8 mouse cellular contexts compared by ENCODE assay signal in genomic region chr9:122572060-122572835, GRCm38 (mm10).
DNase-seq lines count a peak whose midpoint lies in the region; ATAC-seq and TF ChIP-seq lines count a peak whose summit lies in the region.

No protein-coding gene starts in this region.

- no peak for TF ChIP-seq POLR2A in thymus, adult 2 months (IDR thresholded peaks at IDR 0.05; ENCODE audit: control insufficient read depth, extremely low read depth, insufficient read depth, low read length, poor library complexity)

- 2% methylated on average over 68 of the region's 68 CpGs for WGBS in thymus, adult 2 months
- WGBS in embryonic facial prominence, embryonic 11.5 days: under 1% methylated on average over 63 of the region's 68 CpGs
- WGBS in heart, embryonic 15.5 days: under 1% methylated on average over 68 of the region's 68 CpGs
- under 1% methylated on average over 68 of the region's 68 CpGs for WGBS in liver, embryonic 15.5 days (ENCODE audit: insufficient replicate concordance)

- no peaks in the 10 kb centered on the region for H3K4me1 ChIP-seq in thymus, adult 2 months (replicated peaks; ENCODE audit: control insufficient read depth, insufficient read depth, low read length)
- H3K4me1 ChIP-seq in embryonic facial prominence, embryonic 11.5 days (ENCODE audit: control insufficient read depth, insufficient read depth, low read length): no peaks in the 10 kb centered on the region; the same call in 1 of the 2 replicates
- peaks cover 38% of the 10 kb centered on the region for H3K4me1 ChIP-seq in heart, embryonic 15.5 days (replicated peaks)
- 0 out of 2 replicates have a peak, but pooled peaks cover 5% of the 10 kb centered on the region for H3K4me1 ChIP-seq in liver, embryonic 15.5 days (replicated peaks)

- ATAC-seq in embryonic facial prominence, embryonic 11.5 days (replicated peaks; ENCODE audit: insufficient number of reproducible peaks, low FRiP score, low TSS enrichment, low read depth): peak; percentile 87
- ATAC-seq in heart, embryonic 15.5 days (replicated peaks; ENCODE audit: insufficient number of reproducible peaks, insufficient read depth, low FRiP score, low read depth): peak; percentile 81
- ATAC-seq in liver, embryonic 15.5 days (ENCODE audit: insufficient read depth): 0 out of 2 replicates have a peak, but pooled peaks have one; percentile 9

- H3K9me3 ChIP-seq in embryonic facial prominence, embryonic 11.5 days (replicated peaks; ENCODE audit: control insufficient read depth, low read length): no peaks in the 10 kb centered on the region
- H3K9me3 ChIP-seq in heart, embryonic 15.5 days (replicated peaks): no peaks in the 10 kb centered on the region
- no peaks in the 10 kb centered on the region for H3K9me3 ChIP-seq in liver, embryonic 15.5 days (replicated peaks)

- peak overlapping the region; percentile 94 for H3K4me2 ChIP-seq in embryonic facial prominence, embryonic 11.5 days (ENCODE audit: low read depth, low read length)
- peak overlapping the region; percentile 97 for H3K4me2 ChIP-seq in heart, embryonic 15.5 days
- peak overlapping the region; percentile 58 for H3K4me2 ChIP-seq in liver, embryonic 15.5 days

- peaks cover 26% of the 10 kb centered on the region for H3K27me3 ChIP-seq in thymus, adult 2 months (ENCODE audit: control insufficient read depth, insufficient read depth, low read length)
- H3K27me3 ChIP-seq in embryonic facial prominence, embryonic 11.5 days (ENCODE audit: control insufficient read depth, insufficient read depth, low read length): peaks cover 57% of the 10 kb centered on the region
- H3K27me3 ChIP-seq in heart, embryonic 15.5 days: peaks cover 98% of the 10 kb centered on the region
- H3K27me3 ChIP-seq in liver, embryonic 15.5 days: peaks cover 91% of the 10 kb centered on the region

- no peaks in the 10 kb centered on the region for H3K36me3 ChIP-seq in thymus, adult 2 months (ENCODE audit: control insufficient read depth, insufficient read depth, low read length)
- no peaks in the 10 kb centered on the region for H3K36me3 ChIP-seq in embryonic facial prominence, embryonic 11.5 days (replicated peaks; ENCODE audit: control insufficient read depth, insufficient read depth, low read depth, low read length)
- no peaks in the 10 kb centered on the region for H3K36me3 ChIP-seq in heart, embryonic 15.5 days
- no peaks in the 10 kb centered on the region for H3K36me3 ChIP-seq in liver, embryonic 15.5 days (replicated peaks)

- TF ChIP-seq CTCF in thymus, adult 2 months (IDR thresholded peaks at IDR 0.05; ENCODE audit: borderline replicate concordance, control insufficient read depth, extremely low read depth, insufficient read depth, low read length, poor library complexity): no peak

- H3K4me3 ChIP-seq in thymus, adult 2 months (ENCODE audit: control insufficient read depth, insufficient read depth, low read length): peak overlapping the region; percentile 4; the same call in 1 of the 2 replicates
- peak overlapping the region; percentile 62 for H3K4me3 ChIP-seq in embryonic facial prominence, embryonic 11.5 days (ENCODE audit: low read depth, low read length)
- H3K4me3 ChIP-seq in heart, embryonic 15.5 days: peak overlapping the region; percentile 60
- peak overlapping the region; percentile 33 for H3K4me3 ChIP-seq in liver, embryonic 15.5 days (replicated peaks)

- H3K27ac ChIP-seq in thymus, adult 2 months (ENCODE audit: control insufficient read depth, insufficient read depth, low read length): no peak overlapping the region
- H3K27ac ChIP-seq in embryonic facial prominence, embryonic 11.5 days (replicated peaks; ENCODE audit: low read depth, low read length): no peak overlapping the region
- H3K27ac ChIP-seq in heart, embryonic 15.5 days: no peak overlapping the region
- H3K27ac ChIP-seq in liver, embryonic 15.5 days (replicated peaks): no peak overlapping the region

- H3K9ac ChIP-seq in embryonic facial prominence, embryonic 11.5 days (replicated peaks; ENCODE audit: low read length): peak overlapping the region; percentile 58
- H3K9ac ChIP-seq in heart, embryonic 15.5 days: peak overlapping the region; percentile 46
- H3K9ac ChIP-seq in liver, embryonic 15.5 days: no peak overlapping the region

- peak; percentile 18 for DNase-seq in thymus, adult 2 months
- DNase-seq in thymus, postnatal 0 days (ENCODE audit: low spot score): no peak
- peak; percentile 82 for DNase-seq in embryonic facial prominence, embryonic 11.5 days (ENCODE audit: low spot score)
- peak; percentile 96 to 97 for DNase-seq in layer of hippocampus, adult 18-20 months (ENCODE audit: low spot score in 2 of 2)
- DNase-seq in retina, adult 2 months (ENCODE audit: low read depth, low spot score): peak; percentile 15
- DNase-seq in spleen, adult 18-20 months: no peak

Comparison
In these comparisons a context has a peak if more than half of its experiments do, and no peak if none do; other contexts are left out.
1. DNase-seq: peak in thymus, adult 2 months (single experiment), embryonic facial prominence, embryonic 11.5 days (single experiment), layer of hippocampus, adult 18-20 months (2 of 2) and retina, adult 2 months (single experiment); none in thymus, postnatal 0 days (single experiment) and spleen, adult 18-20 months (0 of 2).
2. H3K4me3 ChIP-seq: peak in every context shown above with its lines; median percentile 62 in embryonic facial prominence, embryonic 11.5 days; 60 in heart, embryonic 15.5 days; 33 in liver, embryonic 15.5 days; 4 in thymus, adult 2 months.
3. ATAC-seq: peak in every context shown above with its lines; median percentile 87 in embryonic facial prominence, embryonic 11.5 days; 81 in heart, embryonic 15.5 days; 9 in liver, embryonic 15.5 days.
4. Peak in every context shown above with its lines, with median percentiles within 50 percentile points of each other: H3K4me2 ChIP-seq.